ENCODE assay signal across 9 mouse cellular contexts in the genomic region with DNA sequence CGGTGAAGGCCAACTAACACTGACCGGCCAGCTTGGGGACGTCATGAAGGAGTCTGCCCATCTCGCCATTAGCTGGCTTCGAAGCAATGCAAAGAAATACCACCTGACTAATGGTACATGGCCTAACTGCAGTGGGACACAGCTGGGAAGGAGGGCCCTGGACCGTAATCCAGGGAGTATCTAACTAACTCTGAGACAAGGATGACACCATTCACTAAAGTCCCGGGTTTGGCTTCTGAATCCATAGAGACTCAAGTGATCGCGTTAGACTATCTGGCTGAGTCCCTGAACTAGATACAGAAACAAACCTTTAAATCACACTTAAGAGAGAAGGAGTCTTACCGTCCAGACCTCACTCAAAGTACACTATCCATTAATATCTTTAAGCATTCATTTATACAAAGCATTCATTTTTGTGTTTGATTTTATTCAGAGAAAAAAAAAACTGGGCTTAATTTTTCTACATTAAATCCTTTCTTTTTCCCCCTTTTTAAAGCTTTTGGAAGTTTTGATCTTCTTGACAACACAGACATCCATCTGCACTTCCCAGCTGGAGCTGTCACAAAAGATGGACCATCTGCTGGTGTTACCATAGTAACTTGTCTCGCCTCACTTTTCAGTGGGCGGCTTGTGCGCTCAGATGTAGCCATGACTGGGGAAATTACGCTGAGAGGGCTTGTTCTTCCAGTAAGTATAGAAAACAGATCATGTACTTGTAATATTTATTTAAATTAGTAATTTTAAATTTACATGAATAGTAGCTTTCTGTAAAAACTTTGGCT. TPM values are rescaled to one million over a fixed set of nuclear protein-coding genes. Genes with fewer than 3 reads are reported as not detected.
DNase-seq lines count a peak whose midpoint lies in the region; ATAC-seq and TF ChIP-seq lines count a peak whose summit lies in the region.
"Had no signal": no experiment of that assay in that cellular context is flagged by ENCODE, and none has a peak within 500 bp of the region (broad histone marks: within the 10 kb centered on the region; RNA-seq: fewer than 3 reads in every experiment).

No protein-coding gene starts in this region.

- H3K27me3 ChIP-seq in cerebellum, adult 2 months (ENCODE audit: control insufficient read depth, insufficient read depth, low read length), result no peaks in the 10 kb centered on the region
- no peaks in the 10 kb centered on the region for H3K27me3 ChIP-seq in midbrain, postnatal 0 days (ENCODE audit: insufficient read depth, low read length)
- H3K27me3 ChIP-seq: heart, embryonic 13.5 days had no signal

- peak; percentile 40 to 75 for DNase-seq in cerebellum, adult 2 months
- DNase-seq in embryo, embryonic 11 days, result peak; percentile 68
- DNase-seq in layer of hippocampus, adult 18-20 months (ENCODE audit: low spot score in 2 of 2), result peak; percentile 88 to 94
- DNase-seq in midbrain, postnatal 0 days (ENCODE audit: low spot score), result peak; percentile 90
- no peak for DNase-seq in heart, adult 18-20 months
- no peak for DNase-seq in thymus, postnatal 10 days (ENCODE audit: low spot score in 2 of 2)
- no peak for DNase-seq in gastrocnemius, adult 18-20 months (ENCODE audit: low spot score)

- TF ChIP-seq CTCF in cerebellum, adult 2 months (IDR thresholded peaks at IDR 0.05; ENCODE audit: borderline replicate concordance, insufficient read depth, low read depth, low read length), result no peak
- no peak for TF ChIP-seq CTCF in midbrain, postnatal 0 days (IDR thresholded peaks at IDR 0.05)

- no peak overlapping the region for H3K27ac ChIP-seq in cerebellum, adult 2 months (ENCODE audit: insufficient read depth, low read length)
- H3K27ac ChIP-seq in midbrain, postnatal 0 days (ENCODE audit: low read depth, low read length), result 0 out of 2 replicates have a peak overlapping the region, but pooled peaks have one; percentile 6
- H3K27ac ChIP-seq: heart, embryonic 13.5 days had no signal

- peak; percentile 65; the same call in 1 of the 2 replicates for ATAC-seq in midbrain, postnatal 0 days (ENCODE audit: low FRiP score)
- no peak for ATAC-seq in megakaryocyte progenitor cell, adult 5-6 weeks (replicated peaks; ENCODE audit: poor library complexity)

- H3K4me2 ChIP-seq in midbrain, postnatal 0 days (ENCODE audit: low read depth, low read length, poor library complexity, severe bottlenecking), result no peak overlapping the region
- H3K4me2 ChIP-seq: heart, embryonic 13.5 days had no signal

- H3K36me3 ChIP-seq in midbrain, postnatal 0 days (ENCODE audit: insufficient read depth, low read length), result peaks cover 9% of the 10 kb centered on the region

- H3K9me3 ChIP-seq in midbrain, postnatal 0 days (ENCODE audit: low read length), result no peaks in the 10 kb centered on the region
- H3K9me3 ChIP-seq: heart, embryonic 13.5 days had no signal

- H3K4me3 ChIP-seq in cerebellum, adult 2 months (replicated peaks; ENCODE audit: insufficient read depth, low read depth, low read length), result no peak overlapping the region
- no peak overlapping the region for H3K4me3 ChIP-seq in midbrain, postnatal 0 days (ENCODE audit: low read depth, low read length)
- H3K4me3 ChIP-seq: heart, embryonic 13.5 days had no signal

- 25% methylated on average over 14 of the region's 14 CpGs for WGBS in cerebellum, adult 2 months
- WGBS in midbrain, postnatal 0 days, result 43% methylated on average over 14 of the region's 14 CpGs

- H3K9ac ChIP-seq in midbrain, postnatal 0 days (replicated peaks; ENCODE audit: low read length, poor library complexity, severe bottlenecking), result no peak overlapping the region
- H3K9ac ChIP-seq: heart, embryonic 13.5 days had no signal

- no peak for TF ChIP-seq POLR2A in cerebellum, adult 2 months (IDR thresholded peaks at IDR 0.05; ENCODE audit: borderline replicate concordance, insufficient read depth, low read length)

- peaks cover 19% of the 10 kb centered on the region for H3K4me1 ChIP-seq in cerebellum, adult 2 months (ENCODE audit: control insufficient read depth, insufficient read depth, low read length)
- no peaks in the 10 kb centered on the region for H3K4me1 ChIP-seq in midbrain, postnatal 0 days (ENCODE audit: insufficient read depth, low read length)
- H3K4me1 ChIP-seq: heart, embryonic 13.5 days had no signal

RNA-seq across cellular contexts. Expression of a gene that starts 31.9 kb away (rescaled TPM):
- polyA plus RNA-seq in cerebellum, adult 2 months (2012; rRNA removed), result 1.8 and 2.1 TPM in 2 replicates
- 1 to 10 TPM; 2.6 to 3.6 TPM for total RNA-seq in layer of hippocampus, adult 18-20 months (2021)
- 1.5 and 1.9 TPM in 2 replicates for total RNA-seq in midbrain, postnatal 0 days (2014; rRNA removed)
- 6.1 TPM in 2 replicates for polyA plus RNA-seq in midbrain, postnatal 0 days (2015; fragmentation: Nextera tagmentation; extraction: Ambion mirVana)
- total RNA-seq in heart, adult 18-20 months (2021), result 1 to 10 TPM; 3.9 to 4.7 TPM
- total RNA-seq in gastrocnemius, adult 18-20 months (2021), result 1 to 10 TPM; 4.6 to 9.7 TPM
- 0.17 TPM in 1 of 2 replicates, not detected in the other for total RNA-seq in megakaryocyte progenitor cell, adult 5-6 weeks (2015)
- total RNA-seq in megakaryocyte progenitor cell, adult 5-6 weeks (2017), result 0.42 TPM in 1 of 2 replicates, not detected in the other

RNA-seq across cellular contexts. Expression of a gene that starts 32.1 kb away (rescaled TPM):
- polyA plus RNA-seq in cerebellum, adult 2 months (2012; rRNA removed), result 36.0 and 37.2 TPM in 2 replicates
- 10 to 100 TPM; 29.1 to 29.2 TPM for total RNA-seq in layer of hippocampus, adult 18-20 months (2021)
- total RNA-seq in midbrain, postnatal 0 days (2014; rRNA removed), result 72.7 and 82.6 TPM in 2 replicates
- polyA plus RNA-seq in midbrain, postnatal 0 days (2015; fragmentation: Nextera tagmentation; extraction: Ambion mirVana), result 58.4 and 63.3 TPM in 2 replicates
- 10 to 100 TPM; 13.4 to 14.1 TPM for total RNA-seq in heart, adult 18-20 months (2021)
- total RNA-seq in gastrocnemius, adult 18-20 months (2021), result 10 to 100 TPM; 14.7 to 15.4 TPM
- total RNA-seq in megakaryocyte progenitor cell, adult 5-6 weeks (2015), result 15.6 and 17.4 TPM in 2 replicates
- 17.4 and 19.9 TPM in 2 replicates for total RNA-seq in megakaryocyte progenitor cell, adult 5-6 weeks (2017)

Comparison
In these comparisons a context has a peak if more than half of its experiments do, and no peak if none do; other contexts are left out.
1. DNase-seq: peak in cerebellum, adult 2 months (2 of 2), embryo, embryonic 11 days (single experiment), layer of hippocampus, adult 18-20 months (2 of 2) and midbrain, postnatal 0 days (single experiment); none in heart, adult 18-20 months (0 of 2), thymus, postnatal 10 days (0 of 2) and gastrocnemius, adult 18-20 months (single experiment).